Mouse (Mus musculus) heart, adult 2 months (tissue): ENCODE measurements around the gene Tmem240.

Source experiments
- CTCF ChIP-seq: fragments of 200-600 bp; IDR thresholded peaks from 2 replicates; pipeline ENCODE4 v1.8.1; 2022; ENCODE audit warnings: antibody characterized with exemption, mild to moderate bottlenecking, moderate library complexity
- EP300 ChIP-seq: fragments of 200-500 bp; IDR thresholded peaks from 2 replicates; pipeline ENCODE4 v1.6.1; 2011; ENCODE audit warnings: low read depth, low read length, control low read depth; ENCODE audit not compliant: insufficient read depth
- POLR2A ChIP-seq: fragments of 200-500 bp; IDR thresholded peaks from 2 replicates; pipeline ENCODE4 v1.6.1; 2011; ENCODE audit warnings: mild to moderate bottlenecking, low read depth, low read length, control low read depth; ENCODE audit not compliant: insufficient read depth

DNA sequence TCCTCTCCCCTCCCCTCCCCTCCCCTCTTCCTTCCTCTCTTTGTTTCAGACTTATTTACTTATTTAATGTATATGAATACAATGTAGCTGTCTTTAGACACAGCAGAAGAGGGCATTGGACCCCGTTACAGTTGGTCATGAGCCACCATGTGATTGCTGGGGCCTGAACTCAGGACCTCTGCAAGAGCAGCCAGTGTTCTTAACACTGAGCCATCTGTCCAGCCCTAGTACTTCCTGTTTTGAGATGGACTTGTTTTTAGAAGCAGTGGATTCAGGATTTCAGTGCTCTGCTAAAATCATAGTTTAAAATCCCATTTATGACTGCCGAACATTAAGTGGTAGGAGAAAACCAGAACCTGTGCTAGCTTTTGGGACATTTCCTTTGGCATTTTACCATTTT lies 26.0 kb upstream of the Tmem240 start:
- TF ChIP-seq CTCF = no peak
- no peak for TF ChIP-seq POLR2A
- TF ChIP-seq EP300 = no peak
